1 mouse cellular context compared by ENCODE assay signal in the genomic region with DNA sequence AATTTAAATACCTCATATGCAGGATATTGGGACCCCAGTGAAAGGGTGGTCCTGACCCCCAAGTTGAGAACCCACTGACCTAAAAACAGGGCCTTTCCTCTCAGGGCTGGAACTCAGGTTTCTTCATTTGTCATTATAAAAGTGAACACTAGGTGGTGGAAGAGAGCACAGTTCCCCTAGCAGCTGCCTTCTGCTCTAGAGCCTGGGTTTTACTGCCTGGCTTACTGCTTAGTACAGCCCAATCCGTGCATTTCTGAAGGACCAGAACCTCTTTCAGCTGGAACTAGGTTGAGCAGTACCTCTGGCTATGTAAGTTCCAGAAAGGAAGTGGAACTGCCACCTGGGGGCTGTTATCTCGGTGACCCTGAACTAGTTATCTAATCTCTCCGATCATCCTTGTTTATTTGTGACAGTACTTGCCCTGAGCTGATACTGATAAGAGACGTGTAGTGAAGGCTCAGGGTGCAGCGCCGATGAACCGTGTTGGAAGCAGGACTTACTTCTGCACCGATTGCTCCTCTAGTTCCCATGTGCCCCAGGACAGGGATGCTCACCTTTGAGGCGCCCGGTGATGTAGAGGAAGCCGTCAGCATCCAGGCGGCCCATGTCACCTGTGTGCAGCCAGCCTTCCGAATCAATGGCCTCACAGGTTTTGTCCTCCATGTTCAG.
TF ChIP-seq lines count a peak whose summit lies in the region.

No protein-coding gene starts in this region.

TF ChIP-seq in CH12.LX, 34 proteins besides CTCF, POLR2A, EP300 and RAD21 (continued from another document):
- TF ChIP-seq NELFE (IDR thresholded peaks at IDR 0.05; ENCODE audit: low read depth, low read length) (peak; percentile 35; the same call in 1 of the 2 replicates), ZMIZ1 (IDR thresholded peaks at IDR 0.05; ENCODE audit: low read depth, low read length) (no peak), IRF4 (IDR thresholded peaks at IDR 0.05; ENCODE audit: low read depth, low read length) (0 out of 2 replicates have a peak, but pooled peaks have one; percentile 36), MEF2A (IDR thresholded peaks at IDR 0.05; ENCODE audit: borderline replicate concordance, low read depth, low read length) (no peak), JUN (IDR thresholded peaks at IDR 0.05; ENCODE audit: insufficient read depth, low read depth, low read length) (no peak), ZC3H11A (IDR thresholded peaks at IDR 0.05; ENCODE audit: low read depth, low read length) (peak; percentile 67), SMC3 (IDR thresholded peaks at IDR 0.05; ENCODE audit: low read depth, low read length) (peak; percentile 94)
TF ChIP-seq in CH12.LX: peak in this region for 4.
